Comparison of ENCODE assay signal across 8 mouse cellular contexts in the genomic region with DNA sequence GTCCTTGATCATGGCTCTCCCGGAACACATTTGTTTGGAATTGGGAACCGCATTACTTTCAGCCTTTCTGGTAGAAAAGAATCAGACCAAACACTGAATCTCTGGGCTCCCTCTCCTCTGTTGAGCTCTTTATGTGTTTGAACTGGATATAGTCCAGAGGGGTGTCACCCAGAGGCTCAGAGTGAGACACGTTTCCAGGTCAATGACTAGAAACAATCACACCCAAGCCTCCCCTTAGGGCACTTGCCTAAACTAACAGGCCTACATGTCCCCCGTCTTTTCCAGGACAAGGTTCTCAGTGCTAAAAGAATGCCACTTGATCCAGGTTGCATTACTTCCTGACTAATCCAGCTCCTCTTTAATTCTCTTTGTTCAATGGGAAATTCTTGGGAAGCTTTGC. TPM values are rescaled to one million over a fixed set of nuclear protein-coding genes. Genes with fewer than 3 reads are reported as not detected.
A peak's percentile ranks its signal among the peaks of the same experiment; 100 is the strongest.
DNase-seq lines count a peak whose midpoint lies in the region; ATAC-seq lines count a peak whose summit lies in the region.

No protein-coding gene starts in this region.

- H3K27ac ChIP-seq in embryonic facial prominence, embryonic 14.5 days (replicated peaks; ENCODE audit: low read depth, low read length), result no peak overlapping the region
- no peak overlapping the region for H3K27ac ChIP-seq in embryonic facial prominence, embryonic 10.5 days (replicated peaks)
- no peak overlapping the region for H3K27ac ChIP-seq in neural tube, embryonic 14.5 days (ENCODE audit: low read depth, low read length)
- H3K27ac ChIP-seq in heart, embryonic 10.5 days, result no peak overlapping the region

- H3K4me1 ChIP-seq in embryonic facial prominence, embryonic 14.5 days (ENCODE audit: control insufficient read depth, insufficient read depth, low read length), result no peaks in the 10 kb centered on the region
- H3K4me1 ChIP-seq in embryonic facial prominence, embryonic 10.5 days, result no peaks in the 10 kb centered on the region
- H3K4me1 ChIP-seq in neural tube, embryonic 14.5 days (ENCODE audit: control insufficient read depth, insufficient read depth, low read length), result no peaks in the 10 kb centered on the region
- no peaks in the 10 kb centered on the region for H3K4me1 ChIP-seq in heart, embryonic 10.5 days

- peak; percentile 64 for DNase-seq in embryonic facial prominence, embryonic 14.5 days (ENCODE audit: low spot score)
- DNase-seq in embryonic facial prominence, embryonic 10.5 days (ENCODE audit: low spot score), result no peak
- DNase-seq in left cerebral cortex, adult 9 months (ENCODE audit: low spot score in 2 of 2), result peak; percentile 10 to 13
- no peak for DNase-seq in left cerebral cortex, adult 18-20 months (ENCODE audit: low spot score in 2 of 2)
- peak; percentile 22 to 35 for DNase-seq in layer of hippocampus, adult 8-10 months (ENCODE audit: low spot score in 2 of 2)
- DNase-seq in spleen, postnatal 4 days (ENCODE audit: low spot score in 2 of 2), result no peak
- no peak for DNase-seq in heart, embryonic 10.5 days (ENCODE audit: low spot score)

- no peak overlapping the region for H3K9ac ChIP-seq in embryonic facial prominence, embryonic 14.5 days (ENCODE audit: low read depth, low read length)
- no peak overlapping the region for H3K9ac ChIP-seq in neural tube, embryonic 14.5 days (replicated peaks; ENCODE audit: low read depth, low read length)

- peak; percentile 87; the same call in 1 of the 2 replicates for ATAC-seq in embryonic facial prominence, embryonic 14.5 days (ENCODE audit: low read depth)
- peak; percentile 69; the same call in 1 of the 2 replicates for ATAC-seq in neural tube, embryonic 14.5 days (ENCODE audit: low read depth)

- no peaks in the 10 kb centered on the region for H3K27me3 ChIP-seq in embryonic facial prominence, embryonic 14.5 days (replicated peaks; ENCODE audit: control insufficient read depth, insufficient read depth, low read length)
- no peaks in the 10 kb centered on the region for H3K27me3 ChIP-seq in embryonic facial prominence, embryonic 10.5 days (replicated peaks; ENCODE audit: low read depth, poor library complexity, severe bottlenecking)
- no peaks in the 10 kb centered on the region for H3K27me3 ChIP-seq in neural tube, embryonic 14.5 days (ENCODE audit: control insufficient read depth, insufficient read depth, low read length)
- H3K27me3 ChIP-seq in heart, embryonic 10.5 days (ENCODE audit: insufficient read depth, poor library complexity, severe bottlenecking), result no peaks in the 10 kb centered on the region

- 53% methylated on average over 4 of the region's 4 CpGs for WGBS in embryonic facial prominence, embryonic 14.5 days
- WGBS in embryonic facial prominence, embryonic 10.5 days, result 59% methylated on average over 4 of the region's 4 CpGs
- 61% methylated on average over 4 of the region's 4 CpGs for WGBS in neural tube, embryonic 14.5 days
- 85% methylated on average over 4 of the region's 4 CpGs for WGBS in heart, embryonic 10.5 days

- no peak overlapping the region for H3K4me3 ChIP-seq in embryonic facial prominence, embryonic 14.5 days (ENCODE audit: low read depth, low read length)
- no peak overlapping the region for H3K4me3 ChIP-seq in embryonic facial prominence, embryonic 10.5 days
- H3K4me3 ChIP-seq in neural tube, embryonic 14.5 days (ENCODE audit: low read depth, low read length), result no peak overlapping the region
- H3K4me3 ChIP-seq in heart, embryonic 10.5 days, result no peak overlapping the region

- H3K4me2 ChIP-seq in embryonic facial prominence, embryonic 14.5 days (ENCODE audit: low read depth, low read length), result no peak overlapping the region
- H3K4me2 ChIP-seq in neural tube, embryonic 14.5 days (ENCODE audit: low read depth, low read length), result no peak overlapping the region

- no peaks in the 10 kb centered on the region for H3K9me3 ChIP-seq in embryonic facial prominence, embryonic 14.5 days (ENCODE audit: control insufficient read depth, low read length)
- H3K9me3 ChIP-seq in embryonic facial prominence, embryonic 10.5 days, result no peaks in the 10 kb centered on the region
- H3K9me3 ChIP-seq in neural tube, embryonic 14.5 days (ENCODE audit: control insufficient read depth, low read length), result no peaks in the 10 kb centered on the region
- H3K9me3 ChIP-seq in heart, embryonic 10.5 days, result no peaks in the 10 kb centered on the region

- H3K36me3 ChIP-seq in embryonic facial prominence, embryonic 14.5 days (ENCODE audit: control insufficient read depth, insufficient read depth, low read length), result no peaks in the 10 kb centered on the region
- no peaks in the 10 kb centered on the region for H3K36me3 ChIP-seq in embryonic facial prominence, embryonic 10.5 days (replicated peaks)
- H3K36me3 ChIP-seq in neural tube, embryonic 14.5 days (ENCODE audit: control insufficient read depth, insufficient read depth, low read length), result no peaks in the 10 kb centered on the region
- no peaks in the 10 kb centered on the region for H3K36me3 ChIP-seq in heart, embryonic 10.5 days

RNA-seq across cellular contexts. Expression of gene Slc15a2, which starts 13.9 kb away (rescaled TPM):
- polyA plus RNA-seq in embryonic facial prominence, embryonic 14.5 days (2014; fragmentation: Nextera tagmentation; extraction: Ambion mirVana), result 7.0 and 10.7 TPM in 2 replicates
- 2.0 and 3.0 TPM in 2 replicates for polyA plus RNA-seq in embryonic facial prominence, embryonic 10.5 days (2016; fragmentation: Nextera tagmentation; extraction: Ambion mirVana)
- 10 to 100 TPM; 32.4 to 33.6 TPM for total RNA-seq in left cerebral cortex, adult 18-20 months (2021)
- 10 to 100 TPM; 40.6 to 49.4 (median 47.8) TPM for total RNA-seq in layer of hippocampus, adult 8-10 months (2022)
- 14.7 and 21.3 TPM in 2 replicates for polyA plus RNA-seq in neural tube, embryonic 14.5 days (2014; fragmentation: Nextera tagmentation; extraction: Ambion mirVana)
- 0.80 and 1.5 TPM in 2 replicates for polyA plus RNA-seq in heart, embryonic 10.5 days (2016; fragmentation: Nextera tagmentation; extraction: Ambion mirVana)

RNA-seq across cellular contexts. Expression of gene Iqcb1, which starts 57.4 kb away (rescaled TPM):
- 32.2 and 37.9 TPM in 2 replicates for polyA plus RNA-seq in embryonic facial prominence, embryonic 14.5 days (2014; fragmentation: Nextera tagmentation; extraction: Ambion mirVana)
- 69.2 and 74.6 TPM in 2 replicates for polyA plus RNA-seq in embryonic facial prominence, embryonic 10.5 days (2016; fragmentation: Nextera tagmentation; extraction: Ambion mirVana)
- 10 to 100 TPM; 47.8 to 47.9 TPM for total RNA-seq in left cerebral cortex, adult 18-20 months (2021)
- total RNA-seq in layer of hippocampus, adult 8-10 months (2022), result 10 to 100 TPM; 50.2 to 55.2 (median 53.1) TPM
- polyA plus RNA-seq in neural tube, embryonic 14.5 days (2014; fragmentation: Nextera tagmentation; extraction: Ambion mirVana), result 66.0 and 79.1 TPM in 2 replicates
- polyA plus RNA-seq in heart, embryonic 10.5 days (2016; fragmentation: Nextera tagmentation; extraction: Ambion mirVana), result 37.5 and 47.8 TPM in 2 replicates

Comparison
In these comparisons a context has a peak if more than half of its experiments do, and no peak if none do; other contexts are left out.
1. DNase-seq: peak in embryonic facial prominence, embryonic 14.5 days (single experiment), left cerebral cortex, adult 9 months (2 of 2) and layer of hippocampus, adult 8-10 months (2 of 2); none in embryonic facial prominence, embryonic 10.5 days (single experiment), left cerebral cortex, adult 18-20 months (0 of 2), spleen, postnatal 4 days (0 of 2) and heart, embryonic 10.5 days (single experiment).